Mouse (Mus musculus) inflammation-experienced regulatory T-cells, adult 16 weeks (primary cell): Measurements from ENCODE around the gene Kcna3. TPM values are rescaled to one million over a fixed set of nuclear protein-coding genes. Genes with fewer than 3 reads are reported as not detected.

Experiments
- polyA plus RNA-seq: library from polyadenylated mRNA; unstranded; fragments of 100-300 nt; shearing (Covaris generic); gene quantifications from one replicate; pipeline ENCODE4 v1.2.1, GENCODE M21; 2017

The Kcna3 gene
- polyA plus RNA-seq = 17.0 TPM

DNA sequence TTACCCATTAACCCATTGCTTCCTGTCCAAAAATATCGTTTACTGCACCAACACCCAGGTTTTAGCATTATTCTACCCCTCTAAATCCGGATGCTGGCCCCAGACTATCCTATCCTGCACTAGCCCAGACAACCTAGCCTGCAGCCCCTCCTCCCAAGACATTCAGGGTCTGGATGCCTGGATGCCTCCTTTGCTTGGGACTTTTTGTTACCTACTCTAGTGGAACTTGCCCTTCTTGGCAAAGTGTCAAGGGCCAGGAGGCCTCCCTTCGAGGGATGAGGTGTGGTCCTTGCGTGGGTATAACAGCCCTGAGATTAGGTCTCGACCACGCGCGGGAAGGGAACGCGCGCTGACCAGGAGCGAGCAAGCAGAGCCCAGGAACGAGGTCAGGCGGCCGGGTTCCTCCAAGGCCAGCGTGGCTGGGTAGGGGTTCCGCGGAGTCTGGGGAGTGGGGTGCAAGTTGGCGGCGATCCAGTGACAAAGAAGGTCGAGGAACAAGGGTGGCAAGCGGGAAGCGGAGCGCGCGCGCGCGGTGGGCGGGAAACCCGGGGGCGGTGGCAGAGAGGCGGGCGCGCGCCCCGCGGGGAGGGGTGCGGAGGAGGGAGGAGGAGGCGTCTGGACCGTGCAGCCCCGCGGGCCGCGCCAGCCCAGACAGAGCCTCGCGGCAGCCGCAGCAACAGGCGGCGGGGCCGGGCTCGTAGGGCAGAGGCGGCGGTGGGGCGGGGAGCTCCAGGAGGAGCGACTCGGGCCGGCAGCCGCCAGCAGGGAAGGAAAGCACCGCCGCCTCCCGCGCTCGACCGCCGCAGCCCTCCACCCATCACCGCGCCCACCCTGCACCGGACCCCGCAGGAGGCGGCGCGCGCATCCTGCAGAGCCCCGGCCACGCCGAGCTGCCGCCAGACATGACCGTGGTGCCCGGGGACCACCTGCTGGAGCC, at the start of gene Kcna3:
Kcna3 (plus strand) TSS at position 649 of the 937 bp plus-strand sequence.

Other genes with a start within 250 kb of the Kcna3 start
- gene Cd53, start 246.0 kb upstream of the Kcna3 start, polyA plus RNA-seq = 1,072 TPM
- gene Olfr266, start 209.9 kb upstream of the Kcna3 start, polyA plus RNA-seq = not detected
- gene Kcna2, start 65.0 kb downstream of the Kcna3 start, polyA plus RNA-seq = 1.9 TPM
- not detected for gene Kcna10, start 146.9 kb downstream of the Kcna3 start, polyA plus RNA-seq
- not detected for gene Cym, start 185.6 kb downstream of the Kcna3 start, polyA plus RNA-seq
- not detected for gene A630076J17Rik, start 194.4 kb downstream of the Kcna3 start, polyA plus RNA-seq
- gene Prok1, start 203.5 kb downstream of the Kcna3 start, polyA plus RNA-seq = 0.63 TPM
- gene Lamtor5, start 242.7 kb downstream of the Kcna3 start, polyA plus RNA-seq = 205 TPM